Comparison of ENCODE assay signal across 10 mouse cellular contexts in the genomic region with DNA sequence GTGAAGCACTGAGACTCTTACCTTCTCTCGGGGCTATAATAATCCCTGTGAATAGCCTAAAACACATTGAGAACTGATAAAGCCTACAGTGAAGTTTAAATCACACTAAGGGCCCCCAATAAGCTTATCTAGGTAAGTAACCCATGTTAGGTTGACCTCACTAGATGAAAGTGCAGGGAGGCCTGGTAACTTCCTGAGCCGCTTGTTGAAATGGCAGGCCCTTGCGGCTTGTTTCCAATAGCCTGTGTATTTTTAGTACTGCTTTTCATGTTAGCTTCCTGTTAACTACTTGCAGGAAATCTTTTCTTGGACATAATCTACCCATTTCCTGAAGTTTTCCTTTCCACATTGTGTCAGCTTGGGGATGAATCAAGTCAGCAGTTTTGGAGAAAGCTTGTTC.
DNase-seq lines count a peak whose midpoint lies in the region; ATAC-seq and TF ChIP-seq lines count a peak whose summit lies in the region.
"Had no signal": no experiment of that assay in that cellular context is flagged by ENCODE, and none has a peak within 500 bp of the region (broad histone marks: within the 10 kb centered on the region; RNA-seq: fewer than 3 reads in every experiment).

No protein-coding gene starts in this region.

- WGBS in heart, embryonic 11.5 days (ENCODE audit: insufficient replicate concordance): 28% methylated on average over 3 of the region's 3 CpGs
- WGBS in liver, adult 2 months: 71% methylated on average over 3 of the region's 3 CpGs

- no peaks in the 10 kb centered on the region for H3K27me3 ChIP-seq in heart, embryonic 11.5 days (ENCODE audit: control insufficient read depth, insufficient read depth, low read length)
- no peaks in the 10 kb centered on the region for H3K27me3 ChIP-seq in liver, adult 2 months (ENCODE audit: control insufficient read depth, insufficient read depth, low read length)

- H3K4me3 ChIP-seq in heart, embryonic 11.5 days (ENCODE audit: low read depth, low read length): no peak overlapping the region
- H3K4me3 ChIP-seq in liver, adult 2 months (ENCODE audit: insufficient read depth, low read depth, low read length): no peak overlapping the region
- H3K4me3 ChIP-seq: erythroblast, embryonic 14.5 days had no signal

- DNase-seq in kidney, adult 11 months: peak; percentile 15
- DNase-seq in kidney, adult 18-20 months: no peak
- peak; percentile 25 for DNase-seq in liver, adult 2 months (ENCODE audit: extremely low read depth, low read depth, low spot score)
- no peak for DNase-seq in layer of hippocampus, postnatal 14 days (ENCODE audit: low spot score in 2 of 2)
- DNase-seq in urinary bladder, adult 18-20 months (ENCODE audit: low spot score in 2 of 2): no peak
- DNase-seq in layer of hippocampus, postnatal 25 days (ENCODE audit: extremely low spot score in 1 of 2, low spot score in 1 of 2): no peak
- DNase-seq: layer of hippocampus, adult 9-11 months had no signal

- no peak for TF ChIP-seq CTCF in liver, adult 2 months (IDR thresholded peaks at IDR 0.05; ENCODE audit: low read depth, low read length)

- H3K27ac ChIP-seq in heart, embryonic 11.5 days (ENCODE audit: low read depth, low read length): peak overlapping the region; percentile 32; the same call in 1 of the 2 replicates
- H3K27ac ChIP-seq in liver, adult 2 months (replicated peaks; ENCODE audit: insufficient read depth, low read depth, low read length): peak overlapping the region; percentile 63

- H3K36me3 ChIP-seq in heart, embryonic 11.5 days (ENCODE audit: control insufficient read depth, insufficient read depth, low read length): no peaks in the 10 kb centered on the region
- no peaks in the 10 kb centered on the region for H3K36me3 ChIP-seq in liver, adult 2 months (ENCODE audit: control insufficient read depth, insufficient read depth, low read length)

- H3K9me3 ChIP-seq in heart, embryonic 11.5 days (replicated peaks; ENCODE audit: control insufficient read depth, low read length): no peaks in the 10 kb centered on the region

- H3K4me2 ChIP-seq in heart, embryonic 11.5 days: no peak overlapping the region

- TF ChIP-seq POLR2A in liver, adult 2 months (IDR thresholded peaks at IDR 0.05; ENCODE audit: extremely low read depth, insufficient read depth, low read length): no peak

- ATAC-seq in heart, embryonic 11.5 days (replicated peaks; ENCODE audit: insufficient number of reproducible peaks, low FRiP score, low TSS enrichment): no peak
- peak; percentile 40; the same call in 1 of the 2 replicates for ATAC-seq in monocyte, adult 5-6 weeks (replicated peaks; ENCODE audit: insufficient number of reproducible peaks, low FRiP score, low TSS enrichment, poor library complexity, severe bottlenecking)

- H3K9ac ChIP-seq in heart, embryonic 11.5 days (ENCODE audit: low read depth, low read length): no peak overlapping the region
- no peak overlapping the region for H3K9ac ChIP-seq in liver, adult 2 months (ENCODE audit: low read depth, low read length)

- H3K79me2 ChIP-seq in liver, adult 2 months (ENCODE audit: control insufficient read depth, insufficient read depth, low read length): no peaks in the 10 kb centered on the region

- peaks cover 12% of the 10 kb centered on the region for H3K4me1 ChIP-seq in heart, embryonic 11.5 days (ENCODE audit: control insufficient read depth, insufficient read depth, low read length)
- H3K4me1 ChIP-seq in liver, adult 2 months (ENCODE audit: control insufficient read depth, insufficient read depth, low read length): peaks cover 3% of the 10 kb centered on the region; the same call in 1 of the 2 replicates

Comparison
In these comparisons a context has a peak if more than half of its experiments do, and no peak if none do; other contexts are left out.
1. DNase-seq: peak in kidney, adult 11 months (single experiment) and liver, adult 2 months (single experiment); none in kidney, adult 18-20 months (single experiment), layer of hippocampus, postnatal 14 days (0 of 2), urinary bladder, adult 18-20 months (0 of 2) and layer of hippocampus, postnatal 25 days (0 of 2).